Mouse (Mus musculus) hindbrain, embryonic 12.5 days (tissue): ENCODE data around the gene Fshb. TPM values are rescaled to one million over a fixed set of nuclear protein-coding genes. Genes with fewer than 3 reads are reported as not detected.
A peak's percentile ranks its signal among the peaks of the same experiment; 100 is the strongest.

Source experiments
- ATAC-seq: fragments of 200-750 bp; cut with Nextera tagmentation; 2 replicates; pipeline ENCODE4 v1.8.0; 2017; ENCODE audit warnings: moderate TSS enrichment; ENCODE audit not compliant: low FRiP score
- H3K27ac ChIP-seq: fragments of 300-500 bp; sonication (generic); 2 replicates; pipeline ENCODE4 v1.5.1; 2016; ENCODE audit warnings: mild to moderate bottlenecking
- H3K27me3 ChIP-seq: fragments of 300-500 bp; sonication (generic); 2 replicates; pipeline ENCODE4 v1.6.1; 2016; ENCODE audit warnings: mild to moderate bottlenecking
- H3K36me3 ChIP-seq: fragments of 300-500 bp; sonication (generic); 2 replicates; pipeline ENCODE4 v1.6.1; 2016; ENCODE audit warnings: mild to moderate bottlenecking
- H3K4me1 ChIP-seq: fragments of 300-500 bp; sonication (generic); 2 replicates; pipeline ENCODE4 v1.6.1; 2016
- H3K4me2 ChIP-seq: fragments of 300-500 bp; sonication (generic); replicated peaks from 2 replicates; pipeline ENCODE4 v1.6.1; 2016; ENCODE audit warnings: mild to moderate bottlenecking
- H3K4me3 ChIP-seq: fragments of 300-500 bp; sonication (generic); 2 replicates; pipeline ENCODE4 v1.5.1; 2016; ENCODE audit warnings: mild to moderate bottlenecking
- H3K9ac ChIP-seq: fragments of 300-500 bp; sonication (generic); 2 replicates; pipeline ENCODE4 v1.6.1; 2016; ENCODE audit warnings: mild to moderate bottlenecking, moderate library complexity
- H3K9me3 ChIP-seq: fragments of 300-500 bp; sonication (generic); replicated peaks from 2 replicates; pipeline ENCODE4 v1.6.1; 2016; ENCODE audit warnings: mild to moderate bottlenecking
- WGBS: fragments of 180-500 bp; shearing (Covaris S2); methylation state at CpG from one replicate; pipeline ENCODE4 v1.1.7; 2016; 5-methylcytosine and 5-hydroxymethylcytosine counted together
- polyA plus RNA-seq: library from polyadenylated mRNA; unstranded; fragments of >200 nt; fragmentation: Nextera tagmentation; extraction: Ambion mirVana; gene quantifications from 2 replicates; pipeline ENCODE4 v1.2.1, GENCODE M21; 2016

Gene Fshb
- polyA plus RNA-seq: 0.30 TPM in 1 of 2 replicates, not detected in the other

- Histone ChIP-seq H3K9ac (no peak within 1 kb of the TSS), H3K4me1 (no peaks in the 10 kb centered on the region), H3K27me3 (no peaks in the 10 kb centered on the region), H3K9me3 (no peaks in the 10 kb centered on the region), H3K4me3 (no peak within 1 kb of the TSS), H3K36me3 (no peaks in the 10 kb centered on the region), H3K27ac (no peak within 1 kb of the TSS), H3K4me2 (no peak within 1 kb of the TSS)
- no peak for ATAC-seq
- 79% methylated on average over 4 of the region's 4 CpGs for WGBS
Measured at GRCm38 (mm10) chr2:107059556-107059955, at the start of gene Fshb. Gene Fshb (minus strand): TSS chr2:107059656.

GRCm38 (mm10) chr2:107084256-107084655 lies 24.8 kb upstream of the Fshb start:
- Histone ChIP-seq H3K36me3 (no peaks in the 10 kb centered on the region), H3K9me3 (no peaks in the 10 kb centered on the region), H3K4me2 (no peak overlapping the region), H3K9ac (no peak overlapping the region), H3K4me3 (no peak overlapping the region), H3K27me3 (no peaks in the 10 kb centered on the region), H3K4me1 (no peaks in the 10 kb centered on the region), H3K27ac (no peak overlapping the region)
- no peak for ATAC-seq
- WGBS: 8% methylated on average over 2 of the region's 2 CpGs

GRCm38 (mm10) chr2:107083071-107083885 lies 23.8 kb upstream of the Fshb start:
- 52% methylated on average over 14 of the region's 14 CpGs for WGBS
- Histone ChIP-seq H3K36me3 (no peaks in the 10 kb centered on the region), H3K9ac (no peak overlapping the region), H3K9me3 (no peaks in the 10 kb centered on the region), H3K4me3 (no peak overlapping the region), H3K4me2 (no peak overlapping the region), H3K27ac (no peak overlapping the region), H3K4me1 (no peaks in the 10 kb centered on the region), H3K27me3 (no peaks in the 10 kb centered on the region)
- 0 out of 2 replicates have a peak, but pooled peaks have one; percentile 60 for ATAC-seq

- Histone ChIP-seq H3K4me1 (no peaks in the 10 kb centered on the region), H3K36me3 (no peaks in the 10 kb centered on the region), H3K9ac (no peak overlapping the region), H3K27me3 (no peaks in the 10 kb centered on the region), H3K4me2 (no peak overlapping the region), H3K9me3 (no peaks in the 10 kb centered on the region), H3K27ac (no peak overlapping the region), H3K4me3 (no peak overlapping the region)
- peak; percentile 22; the same call in 1 of the 2 replicates for ATAC-seq
- WGBS: 42% methylated on average over 2 of the region's 2 CpGs
Measured at GRCm38 (mm10) chr2:107063260-107063659, 3.8 kb upstream of the Fshb start.

GRCm38 (mm10) chr2:107045955-107046354 lies 13.5 kb downstream of the Fshb start:
- Histone ChIP-seq H3K4me3 (no peak overlapping the region), H3K4me1 (no peaks in the 10 kb centered on the region), H3K27me3 (no peaks in the 10 kb centered on the region), H3K9me3 (no peaks in the 10 kb centered on the region), H3K9ac (no peak overlapping the region), H3K4me2 (no peak overlapping the region), H3K27ac (no peak overlapping the region), H3K36me3 (no peaks in the 10 kb centered on the region)
- no peak for ATAC-seq

- Histone ChIP-seq H3K27me3 (no peaks in the 10 kb centered on the region), H3K4me2 (no peak overlapping the region), H3K36me3 (no peaks in the 10 kb centered on the region), H3K9me3 (no peaks in the 10 kb centered on the region), H3K27ac (no peak overlapping the region), H3K4me3 (no peak overlapping the region), H3K9ac (no peak overlapping the region), H3K4me1 (no peaks in the 10 kb centered on the region)
- no peak for ATAC-seq
- 92% methylated on average over 4 of the region's 4 CpGs for WGBS
Measured at GRCm38 (mm10) chr2:107040816-107041215, 18.6 kb downstream of the Fshb start.

GRCm38 (mm10) chr2:107035980-107036379 lies 23.5 kb downstream of the Fshb start:
- no peaks in the 10 kb centered on the region for H3K27me3 ChIP-seq
- H3K36me3 ChIP-seq: no peaks in the 10 kb centered on the region
- H3K4me1 ChIP-seq: no peaks in the 10 kb centered on the region
- H3K9me3 ChIP-seq: no peaks in the 10 kb centered on the region
- H3K4me3 ChIP-seq: no peak overlapping the region
- no peak overlapping the region for H3K9ac ChIP-seq
- ATAC-seq: no peak
- 94% methylated on average over 2 of the region's 2 CpGs for WGBS
- no peak overlapping the region for H3K4me2 ChIP-seq
- no peak overlapping the region for H3K27ac ChIP-seq

GRCm38 (mm10) chr2:107024694-107025093 lies 34.8 kb downstream of the Fshb start:
- H3K4me1 ChIP-seq: no peaks in the 10 kb centered on the region
- H3K9me3 ChIP-seq: no peaks in the 10 kb centered on the region
- ATAC-seq: no peak
- no peaks in the 10 kb centered on the region for H3K36me3 ChIP-seq
- WGBS: 76% methylated on average over 4 of the region's 4 CpGs
- H3K27me3 ChIP-seq: no peaks in the 10 kb centered on the region
- no peak overlapping the region for H3K9ac ChIP-seq
- no peak overlapping the region for H3K27ac ChIP-seq
- no peak overlapping the region for H3K4me3 ChIP-seq
- no peak overlapping the region for H3K4me2 ChIP-seq

GRCm38 (mm10) chr2:107022713-107023112 lies 36.7 kb downstream of the Fshb start:
- Histone ChIP-seq H3K27me3 (no peaks in the 10 kb centered on the region), H3K4me2 (no peak overlapping the region), H3K9ac (no peak overlapping the region), H3K36me3 (no peaks in the 10 kb centered on the region), H3K4me3 (no peak overlapping the region), H3K4me1 (no peaks in the 10 kb centered on the region), H3K9me3 (no peaks in the 10 kb centered on the region), H3K27ac (no peak overlapping the region)
- 94% methylated on average over 5 of the region's 5 CpGs for WGBS
- 0 out of 2 replicates have a peak, but pooled peaks have one; percentile 19 for ATAC-seq

GRCm38 (mm10) chr2:107019331-107019730 lies 40.1 kb downstream of the Fshb start:
- ATAC-seq: no peak
- WGBS: 61% methylated on average over 2 of the region's 2 CpGs
- no peaks in the 10 kb centered on the region for H3K27me3 ChIP-seq
- no peak overlapping the region for H3K4me3 ChIP-seq
- H3K36me3 ChIP-seq: no peaks in the 10 kb centered on the region
- H3K4me1 ChIP-seq: no peaks in the 10 kb centered on the region
- no peak overlapping the region for H3K27ac ChIP-seq
- H3K9me3 ChIP-seq: no peaks in the 10 kb centered on the region
- no peak overlapping the region for H3K4me2 ChIP-seq
- H3K9ac ChIP-seq: no peak overlapping the region

GRCm38 (mm10) chr2:107013161-107013560 lies 46.3 kb downstream of the Fshb start:
- 85% methylated on average over 4 of the region's 4 CpGs for WGBS

GRCm38 (mm10) chr2:107012318-107012717 lies 47.1 kb downstream of the Fshb start:
- H3K9ac ChIP-seq: no peak overlapping the region
- H3K36me3 ChIP-seq: no peaks in the 10 kb centered on the region
- no peaks in the 10 kb centered on the region for H3K27me3 ChIP-seq
- whole genome bisulfite sequencing: 92% methylated on average over 4 of the region's 4 CpGs
- no peaks in the 10 kb centered on the region for H3K9me3 ChIP-seq
- H3K27ac ChIP-seq: no peak overlapping the region
- no peak for ATAC-seq
- H3K4me1 ChIP-seq: no peaks in the 10 kb centered on the region
- H3K4me3 ChIP-seq: no peak overlapping the region
- no peak overlapping the region for H3K4me2 ChIP-seq

More at GRCm38 (mm10) chr2:107013161-107013560, 46.3 kb downstream of the Fshb start:
- H3K4me2 ChIP-seq: no peak overlapping the region
- no peaks in the 10 kb centered on the region for H3K9me3 ChIP-seq
- H3K27me3 ChIP-seq: no peaks in the 10 kb centered on the region
- no peaks in the 10 kb centered on the region for H3K4me1 ChIP-seq
- ATAC-seq: no peak
- no peak overlapping the region for H3K4me3 ChIP-seq
- no peak overlapping the region for H3K27ac ChIP-seq
- no peak overlapping the region for H3K9ac ChIP-seq
- no peaks in the 10 kb centered on the region for H3K36me3 ChIP-seq

GRCm38 (mm10) chr2:107010160-107010559 lies 49.3 kb downstream of the Fshb start:
- H3K27me3 ChIP-seq: no peaks in the 10 kb centered on the region
- no peaks in the 10 kb centered on the region for H3K4me1 ChIP-seq
- H3K27ac ChIP-seq: no peak overlapping the region
- no peaks in the 10 kb centered on the region for H3K9me3 ChIP-seq
- no peaks in the 10 kb centered on the region for H3K36me3 ChIP-seq
- ATAC-seq: no peak
- H3K4me2 ChIP-seq: no peak overlapping the region
- no peak overlapping the region for H3K4me3 ChIP-seq
- H3K9ac ChIP-seq: no peak overlapping the region
- WGBS: 78% methylated on average over 6 of the region's 6 CpGs
